Mouse (Mus musculus): ENCODE measurements around the gene Gm3636. TPM values are rescaled to one million over a fixed set of nuclear protein-coding genes. Genes with fewer than 3 reads are reported as not detected.

The Gm3636 gene
- total RNA-seq (2023; ENCODE audit: inconsistent age) = 0.45 to 1.3 TPM (median 0.73 TPM) in 4 replicates

GRCm38 (mm10) chr14:6742232-6742631, at the start of gene Gm3636:
Gene Gm3636 (minus strand): TSS chr14:6742332.

DNA sequence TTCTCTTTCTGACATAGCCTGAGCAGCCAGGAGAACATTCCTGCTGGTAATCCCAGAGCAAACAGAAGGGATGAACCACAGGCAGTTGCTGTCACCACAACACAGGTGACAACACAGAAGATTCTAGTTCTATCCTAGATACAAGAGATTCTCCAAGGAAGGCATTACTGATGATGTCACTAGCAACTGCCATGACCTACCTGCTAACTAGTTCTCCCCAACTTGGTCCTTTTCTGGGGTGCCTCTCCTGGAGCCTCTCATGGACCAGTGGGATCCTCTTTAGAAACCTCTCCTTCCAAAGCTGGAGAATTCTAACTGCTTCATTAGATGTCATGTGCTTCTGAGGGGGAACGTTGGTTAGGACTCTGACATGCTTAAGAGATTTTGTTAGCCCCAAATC, 32.2 kb upstream of the Gm3636 start, which contains the start of gene Gm8362:
TSS of gene Gm8362 (minus strand) at position 101 of the 400 bp plus-strand sequence.

GRCm38 (mm10) chr14:6720151-6720550, 22.0 kb downstream of the Gm3636 start, which contains the start of gene Gm8050:
Gene Gm8050 (minus strand): TSS chr14:6720251.

Other genes with a start within 250 kb of the Gm3636 start
- gene Gm8356, start 205.0 kb downstream of the Gm3636 start, total RNA-seq (2023; ENCODE audit: inconsistent age) = not detected in 4 replicates
- not detected in 4 replicates for gene Gm3629, start 151.7 kb downstream of the Gm3636 start, total RNA-seq (2023; ENCODE audit: inconsistent age)
- not detected in 4 replicates for gene Gm3460, start 119.9 kb downstream of the Gm3636 start, total RNA-seq (2023; ENCODE audit: inconsistent age)
- gene Gm10251, start 58.2 kb downstream of the Gm3636 start, total RNA-seq (2023; ENCODE audit: inconsistent age) = not detected in 4 replicates
- gene Gm8050, start 22.1 kb downstream of the Gm3636 start, total RNA-seq (2023; ENCODE audit: inconsistent age) = not detected in 4 replicates
- gene Gm8362, start 32.1 kb upstream of the Gm3636 start, total RNA-seq (2023; ENCODE audit: inconsistent age) = not detected in 4 replicates
- gene Gm3642, start 98.0 kb upstream of the Gm3636 start, total RNA-seq (2023; ENCODE audit: inconsistent age) = not detected in 4 replicates
- not detected in 4 replicates for gene Gm3667, start 147.6 kb upstream of the Gm3636 start, total RNA-seq (2023; ENCODE audit: inconsistent age)
- gene Gm6356, start 231.5 kb upstream of the Gm3636 start, total RNA-seq (2023; ENCODE audit: inconsistent age) = not detected in 4 replicates